Mouse (Mus musculus) G1E (cell line): Measurements from ENCODE around the gene Entpd3. TPM values are rescaled to one million over a fixed set of nuclear protein-coding genes. Genes with fewer than 3 reads are reported as not detected.

Experiments
- ATAC-seq: 2 replicates; pipeline ENCODE4 v1.8.0; 2016; ENCODE audit warnings: mild to moderate bottlenecking; ENCODE audit not compliant: insufficient number of reproducible peaks, poor library complexity, low FRiP score, severe bottlenecking; ENCODE audit errors: extremely low read depth
- DNase-seq: peaks from one replicate; pipeline ENCODE4 v3.0.0; 2012; ENCODE audit warnings: low spot score
- H3K27me3 ChIP-seq: 2 replicates; pipeline ENCODE4 v1.6.1; 2012; ENCODE audit warnings: mild to moderate bottlenecking, low read length, inconsistent platforms; ENCODE audit not compliant: insufficient read depth
- H3K36me3 ChIP-seq: replicated peaks from 2 replicates; pipeline ENCODE3; 2012; ENCODE audit warnings: mild to moderate bottlenecking, inconsistent platforms
- H3K4me1 ChIP-seq: 2 replicates; pipeline ENCODE4 v1.6.1; 2012; ENCODE audit warnings: low read depth, low read length, inconsistent platforms, mixed read lengths; ENCODE audit not compliant: insufficient read depth
- H3K4me3 ChIP-seq: 2 replicates; pipeline ENCODE4 v1.5.1; 2012; ENCODE audit warnings: low read depth, mild to moderate bottlenecking, inconsistent platforms, low read length, moderate library complexity, mixed read lengths
- H3K9me3 ChIP-seq: replicated peaks from 2 replicates; pipeline ENCODE4 v1.6.1; 2012; ENCODE audit warnings: inconsistent platforms
- CTCF ChIP-seq: IDR thresholded peaks from 2 replicates; pipeline ENCODE4 v1.5.1; 2012; ENCODE audit warnings: low read depth, low read length, inconsistent platforms, mixed read lengths
- GATA1 ChIP-seq: IDR thresholded peaks from 2 replicates; pipeline ENCODE4 v1.6.1; 2012; ENCODE audit warnings: borderline replicate concordance, low read length, inconsistent platforms, mixed read lengths
- GATA2 ChIP-seq: IDR thresholded peaks from 2 replicates; pipeline ENCODE4 v1.6.1; 2012; ENCODE audit warnings: low read depth, low read length, inconsistent platforms, borderline replicate concordance
- POLR2AphosphoS5 ChIP-seq: IDR thresholded peaks from 2 replicates; pipeline ENCODE4 v1.6.1; 2012; ENCODE audit warnings: low read depth, low read length, inconsistent platforms; ENCODE audit not compliant: insufficient replicate concordance
- TAL1 ChIP-seq: conservative IDR thresholded peaks from 2 replicates; pipeline ENCODE4 v1.6.1; 2012; ENCODE audit warnings: low read depth, low read length, inconsistent platforms, mixed read lengths
- polyA plus RNA-seq: library from polyadenylated mRNA; stranded (reverse); fragments of >175 nt; gene quantifications from 2 replicates; pipeline ENCODE4 v1.2.3, GENCODE M21; 2012
- total RNA-seq, 2 experiments: library from RNA; stranded (forward) in 1 of 2; stranded (reverse) in 1 of 2; fragments of 200-1000 nt in 1 of 2; fragments of >200 nt in 1 of 2; fragmentation: Nextera tagmentation in 1 of 2; gene quantifications; 2 replicates each; pipeline ENCODE4 v1.2.3; 2014 to 2017

Gene Entpd3
- total and polyA plus RNA-seq, 3 experiments: 0.22 TPM; not detected in 2

DNA sequence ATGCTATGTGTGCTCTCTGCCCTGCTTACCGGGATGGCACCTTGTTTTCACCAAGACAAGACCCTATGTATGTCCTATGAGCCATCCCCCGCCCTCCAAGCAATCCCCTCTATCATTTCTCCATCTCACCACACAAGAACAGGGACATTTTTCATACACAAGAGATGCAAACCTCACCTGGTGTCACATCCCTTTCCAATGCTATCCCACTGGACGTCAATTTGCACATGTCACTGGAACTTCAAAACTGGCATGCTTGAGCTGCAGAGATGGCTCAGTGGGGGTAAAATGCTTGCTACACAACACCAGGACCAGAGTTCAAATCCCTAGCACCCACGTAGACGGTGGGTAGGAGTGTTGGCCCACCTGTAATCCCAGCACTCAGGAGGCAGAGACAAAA lies 41.6 kb upstream of the Entpd3 start:
- Histone ChIP-seq H3K9me3 (no peaks in the 10 kb centered on the region), H3K27me3 (peaks cover 7% of the 10 kb centered on the region; the same call in 1 of the 2 replicates), H3K4me3 (no peak overlapping the region), H3K36me3 (peaks cover 40% of the 10 kb centered on the region), H3K4me1 (peaks cover 25% of the 10 kb centered on the region)
- TF ChIP-seq GATA2: no peak
- no peak for TF ChIP-seq GATA1
- 0 out of 2 replicates have a peak, but pooled peaks have one; percentile 58 for TF ChIP-seq POLR2AphosphoS5
- DNase-seq (no peak), ATAC-seq (no peak)

DNA sequence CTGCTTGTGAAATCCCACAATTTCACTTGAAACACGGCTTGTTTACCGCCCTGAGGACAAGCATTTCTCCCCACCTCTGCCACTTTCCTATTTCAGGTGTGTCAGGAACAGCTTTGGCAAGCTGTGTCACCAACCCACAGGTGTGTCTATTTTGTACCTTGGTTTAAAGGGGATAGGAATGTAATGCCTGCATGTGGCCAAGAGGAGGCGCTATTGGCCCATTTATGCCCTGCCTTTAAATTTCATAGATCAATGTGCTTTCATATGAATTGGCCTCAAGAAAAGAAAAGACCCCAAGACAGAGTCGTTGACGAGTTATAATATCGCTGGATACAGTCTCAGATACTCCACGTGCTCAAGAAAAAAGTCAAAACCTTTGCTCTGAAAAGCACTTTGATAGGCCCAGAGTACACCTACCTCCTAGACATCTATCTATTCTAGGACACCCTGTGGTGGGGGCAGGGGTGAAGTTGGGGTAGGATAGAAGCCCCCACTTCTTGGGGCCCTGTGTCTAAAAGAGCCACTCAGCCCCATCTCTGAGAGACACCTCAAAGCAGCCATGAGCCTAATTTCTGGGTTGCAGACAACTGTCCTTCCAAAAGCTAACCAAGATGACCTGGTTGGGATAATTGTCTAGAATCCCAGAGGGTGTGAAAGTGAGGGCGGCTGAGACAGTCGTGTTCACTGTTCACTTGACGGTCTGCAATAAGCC lies 38.3 kb upstream of the Entpd3 start:
- Histone ChIP-seq H3K4me1 (peaks cover 11% of the 10 kb centered on the region), H3K36me3 (peaks cover 14% of the 10 kb centered on the region), H3K27me3 (peaks cover 7% of the 10 kb centered on the region; the same call in 1 of the 2 replicates), H3K9me3 (peaks cover 6% of the 10 kb centered on the region), H3K4me3 (no peak overlapping the region)
- peak; percentile 89 for TF ChIP-seq CTCF
- TF ChIP-seq GATA1: no peak
- DNase-seq (peak; percentile 33), ATAC-seq (no peak)

DNA sequence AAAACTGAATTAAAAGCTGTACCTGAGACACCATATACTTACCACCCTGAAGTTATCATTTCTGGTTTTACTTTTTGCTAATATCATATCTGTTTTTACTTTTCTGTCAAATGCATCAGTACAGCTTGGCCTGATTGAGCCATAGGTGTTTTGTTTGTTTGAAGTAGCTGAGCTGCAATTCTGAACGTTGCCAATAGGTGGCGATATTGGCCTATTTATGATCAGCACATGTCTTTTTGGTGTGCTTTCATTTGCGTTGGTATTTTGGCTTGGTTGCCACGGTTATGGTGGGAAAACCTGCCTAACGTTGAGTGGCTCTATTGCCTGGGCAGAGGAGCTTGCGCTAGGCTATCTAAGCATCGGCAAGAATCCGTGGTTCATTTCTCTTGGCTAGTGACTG lies 37.6 kb upstream of the Entpd3 start:
- peak; percentile 34; the same call in 1 of the 2 replicates for ATAC-seq
- H3K4me3 ChIP-seq: no peak overlapping the region
- peaks cover 13% of the 10 kb centered on the region for H3K9me3 ChIP-seq
- peaks cover 8% of the 10 kb centered on the region for H3K36me3 ChIP-seq
- TF ChIP-seq CTCF (peak; percentile 93), GATA1 (no peak), GATA2 (no peak)
- DNase-seq: peak; percentile 43
- H3K4me1 ChIP-seq: peaks cover 11% of the 10 kb centered on the region
- peaks cover 7% of the 10 kb centered on the region; the same call in 1 of the 2 replicates for H3K27me3 ChIP-seq

DNA sequence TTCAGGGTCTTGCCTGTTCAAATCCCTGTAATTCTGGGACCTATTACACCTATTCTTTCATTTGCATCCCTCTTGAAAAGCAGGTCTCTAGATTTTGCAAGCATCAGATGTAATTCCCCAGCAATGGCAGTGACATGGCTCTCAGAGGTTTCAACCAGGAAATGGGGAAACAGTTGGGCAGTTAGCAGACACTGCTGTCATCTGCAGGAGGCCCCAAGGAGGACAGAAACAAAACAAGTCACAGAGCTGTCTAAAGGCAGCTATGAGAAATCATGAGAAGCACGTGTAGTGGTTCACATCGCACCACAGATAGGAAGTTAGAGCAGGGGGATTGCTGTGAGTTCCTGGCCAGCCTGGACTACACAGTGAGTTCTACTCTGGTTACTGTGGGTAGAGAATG lies 35.2 kb upstream of the Entpd3 start:
- no peak overlapping the region for H3K4me3 ChIP-seq
- no peak for DNase-seq
- peaks cover 8% of the 10 kb centered on the region for H3K4me1 ChIP-seq
- ATAC-seq: no peak
- no peak for TF ChIP-seq TAL1
- TF ChIP-seq CTCF: no peak
- no peak for TF ChIP-seq POLR2AphosphoS5
- TF ChIP-seq GATA1: no peak
- TF ChIP-seq GATA2: no peak
- no peaks in the 10 kb centered on the region for H3K36me3 ChIP-seq
- H3K9me3 ChIP-seq: peaks cover 22% of the 10 kb centered on the region
- peaks cover 7% of the 10 kb centered on the region; the same call in 1 of the 2 replicates for H3K27me3 ChIP-seq

DNA sequence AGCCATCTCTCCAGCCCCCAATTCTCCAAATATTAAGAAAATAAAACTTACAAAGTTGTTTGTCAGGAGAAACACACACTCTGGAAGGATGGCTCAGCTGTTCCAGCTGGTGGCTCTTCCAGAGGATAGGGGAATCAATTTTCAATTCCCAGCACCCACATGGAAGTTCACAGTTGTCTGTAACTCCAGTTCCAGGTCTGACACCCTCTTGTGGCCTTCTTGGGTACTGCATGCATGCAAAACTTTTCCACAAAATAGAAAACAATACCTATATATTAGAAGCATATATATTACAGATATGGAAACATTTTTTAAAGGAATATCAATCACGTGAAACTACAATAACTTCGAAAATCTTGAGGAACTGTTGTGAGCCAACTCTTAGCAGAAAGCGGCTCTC lies 27.8 kb upstream of the Entpd3 start:
- H3K4me1 ChIP-seq: no peaks in the 10 kb centered on the region
- DNase-seq (no peak), ATAC-seq (no peak)
- H3K4me3 ChIP-seq: no peak overlapping the region
- no peaks in the 10 kb centered on the region for H3K36me3 ChIP-seq
- peaks cover 27% of the 10 kb centered on the region for H3K9me3 ChIP-seq
- H3K27me3 ChIP-seq: no peaks in the 10 kb centered on the region
- TF ChIP-seq CTCF (peak; percentile 42; the same call in 1 of the 2 replicates), GATA2 (no peak)

DNA sequence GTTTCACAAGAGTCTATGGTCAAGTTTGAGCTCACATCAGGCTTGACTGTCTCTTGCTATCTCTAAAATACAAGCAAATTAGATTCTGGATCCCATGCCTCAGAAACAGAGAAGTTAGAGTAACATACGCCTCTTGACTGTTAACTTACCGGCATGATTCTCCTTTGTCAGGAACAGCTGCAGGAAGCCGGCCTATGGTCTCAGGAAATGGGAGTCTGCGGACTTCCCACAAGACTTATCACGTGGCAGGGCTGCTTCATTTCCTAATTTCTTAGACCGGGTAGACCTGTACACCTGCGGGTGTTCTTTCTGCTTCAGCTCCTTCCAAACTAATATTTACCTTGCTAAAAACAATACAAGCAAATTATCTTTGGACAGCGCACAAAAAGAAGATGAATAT lies 22.9 kb upstream of the Entpd3 start:
- ATAC-seq: no peak
- TF ChIP-seq TAL1 (no peak), POLR2AphosphoS5 (no peak), GATA2 (no peak), CTCF (no peak), GATA1 (no peak)

DNA sequence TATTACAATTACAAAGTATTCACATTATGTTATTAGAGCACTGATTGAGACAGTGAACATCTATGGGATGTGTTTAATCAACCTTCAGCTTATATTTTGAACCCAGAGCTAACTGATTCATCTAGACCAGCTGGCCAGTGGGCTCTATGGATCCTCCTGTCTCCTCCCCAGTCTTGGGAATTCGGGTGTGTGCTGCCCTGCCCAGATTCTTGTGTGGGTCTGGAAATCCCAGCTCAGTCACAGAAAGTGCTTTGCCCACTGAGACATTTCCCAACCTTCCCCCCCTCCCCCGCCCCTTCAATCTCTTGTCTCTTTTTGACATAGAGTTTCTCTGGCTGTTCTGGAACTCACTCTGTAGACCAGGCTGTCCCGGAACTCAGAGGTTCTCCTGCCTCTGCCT lies 20.7 kb upstream of the Entpd3 start:
- Histone ChIP-seq H3K36me3 (no peaks in the 10 kb centered on the region), H3K4me3 (no peak overlapping the region), H3K9me3 (no peaks in the 10 kb centered on the region), H3K4me1 (peaks cover 29% of the 10 kb centered on the region), H3K27me3 (no peaks in the 10 kb centered on the region)
- no peak for TF ChIP-seq GATA2
- no peak for TF ChIP-seq GATA1
- ATAC-seq (no peak), DNase-seq (no peak)

More for the DNA sequence above, 22.9 kb upstream of the Entpd3 start:
- Histone ChIP-seq H3K4me3 (no peak overlapping the region), H3K27me3 (no peaks in the 10 kb centered on the region), H3K4me1 (peaks cover 22% of the 10 kb centered on the region), H3K9me3 (peaks cover 16% of the 10 kb centered on the region), H3K36me3 (no peaks in the 10 kb centered on the region)
- no peak for DNase-seq
